In genomic region chr11:16795012-16795411, GRCm38 (mm10) we compare ENCODE assay signal across 15 mouse cellular contexts. TPM values are rescaled to one million over a fixed set of nuclear protein-coding genes. Genes with fewer than 3 reads are reported as not detected.
DNase-seq lines count a peak whose midpoint lies in the region; ATAC-seq and TF ChIP-seq lines count a peak whose summit lies in the region.
"Had no signal": no experiment of that assay in that cellular context is flagged by ENCODE, and none has a peak within 500 bp of the region (broad histone marks: within the 10 kb centered on the region; RNA-seq: fewer than 3 reads in every experiment).

No protein-coding gene starts in this region.

- no peak for ATAC-seq in hindbrain, embryonic 11.5 days (ENCODE audit: low FRiP score)
- ATAC-seq in hindbrain, postnatal 0 days, result no peak
- ATAC-seq: inflammation-experienced regulatory T-cells, adult 6 months; midbrain, embryonic 16.5 days; Patski had no signal

- H3K27me3 ChIP-seq in hindbrain, embryonic 11.5 days (ENCODE audit: control insufficient read depth, insufficient read depth, low read length), result no peaks in the 10 kb centered on the region
- H3K27me3 ChIP-seq in hindbrain, postnatal 0 days (ENCODE audit: insufficient read depth, low read length), result no peaks in the 10 kb centered on the region
- H3K27me3 ChIP-seq: heart, embryonic 15.5 days; limb, embryonic 15.5 days; Patski had no signal

- no peaks in the 10 kb centered on the region for H3K4me1 ChIP-seq in hindbrain, embryonic 11.5 days (replicated peaks; ENCODE audit: control insufficient read depth, insufficient read depth, low read length)
- no peaks in the 10 kb centered on the region for H3K4me1 ChIP-seq in hindbrain, postnatal 0 days (ENCODE audit: insufficient read depth, low read length)

- H3K36me3 ChIP-seq in hindbrain, embryonic 11.5 days (ENCODE audit: control insufficient read depth, insufficient read depth, low read length), result no peaks in the 10 kb centered on the region
- H3K36me3 ChIP-seq in hindbrain, postnatal 0 days (ENCODE audit: insufficient read depth, low read length), result no peaks in the 10 kb centered on the region
- H3K36me3 ChIP-seq: heart, embryonic 15.5 days; limb, embryonic 15.5 days had no signal

- no peak for TF ChIP-seq CTCF in hindbrain, postnatal 0 days (IDR thresholded peaks at IDR 0.05; ENCODE audit: low read depth)

- DNase-seq in adrenal gland, postnatal 14 days, result peak; percentile 25
- DNase-seq in adrenal gland, postnatal 25 days, result no peak
- peak; percentile 20 to 64 for DNase-seq in kidney, postnatal 25 days
- no peak for DNase-seq in kidney, adult 18-20 months
- DNase-seq in gastrocnemius, postnatal 25 days, result peak; percentile 71
- DNase-seq in lung, postnatal 14 days, result peak; percentile 39
- no peak for DNase-seq in hindbrain, embryonic 11.5 days (ENCODE audit: low spot score)
- no peak for DNase-seq in hindbrain, postnatal 0 days (ENCODE audit: low spot score)
- DNase-seq: cerebellum, postnatal 14 days; thymus, postnatal 4 days had no signal

- no peaks in the 10 kb centered on the region for H3K9me3 ChIP-seq in hindbrain, embryonic 11.5 days (ENCODE audit: control insufficient read depth, low read length)
- H3K9me3 ChIP-seq in hindbrain, postnatal 0 days (ENCODE audit: low read length), result no peaks in the 10 kb centered on the region
- H3K9me3 ChIP-seq: heart, embryonic 15.5 days; limb, embryonic 15.5 days had no signal

- H3K27ac ChIP-seq in hindbrain, embryonic 11.5 days (ENCODE audit: low read depth, low read length), result no peak overlapping the region
- H3K27ac ChIP-seq in hindbrain, postnatal 0 days, result no peak overlapping the region
- H3K27ac ChIP-seq: heart, embryonic 15.5 days; limb, embryonic 15.5 days had no signal

- no peak overlapping the region for H3K9ac ChIP-seq in hindbrain, embryonic 11.5 days (ENCODE audit: low read depth, low read length)
- H3K9ac ChIP-seq in hindbrain, postnatal 0 days (replicated peaks; ENCODE audit: low read length), result no peak overlapping the region
- H3K9ac ChIP-seq: heart, embryonic 15.5 days; limb, embryonic 15.5 days had no signal

- H3K4me3 ChIP-seq in hindbrain, embryonic 11.5 days (ENCODE audit: low read depth, low read length), result no peak overlapping the region
- no peak overlapping the region for H3K4me3 ChIP-seq in hindbrain, postnatal 0 days (ENCODE audit: low read length)
- H3K4me3 ChIP-seq: heart, embryonic 15.5 days; limb, embryonic 15.5 days had no signal

- no peak overlapping the region for H3K4me2 ChIP-seq in hindbrain, embryonic 11.5 days (replicated peaks; ENCODE audit: low read depth, low read length)
- H3K4me2 ChIP-seq in hindbrain, postnatal 0 days (ENCODE audit: low read depth, low read length), result no peak overlapping the region
- H3K4me2 ChIP-seq: heart, embryonic 15.5 days; limb, embryonic 15.5 days had no signal

RNA-seq across cellular contexts. Expression of gene Egfr, which starts 43.0 kb away (rescaled TPM):
- 13.7 and 17.5 TPM in 2 replicates for total RNA-seq in adrenal gland, postnatal 14 days (2021)
- total RNA-seq in adrenal gland, postnatal 25 days (2021), result 6.9 and 7.7 TPM in 2 replicates
- 10 to 100 TPM; 13.9 to 14.3 TPM for total RNA-seq in gastrocnemius, postnatal 25 days (2021)
- 3.8 and 5.9 TPM in 2 replicates for polyA plus RNA-seq in hindbrain, embryonic 11.5 days (2014; fragmentation: Nextera tagmentation; extraction: Ambion mirVana)
- total RNA-seq in hindbrain, postnatal 0 days (2014; rRNA removed), result 23.8 and 29.3 TPM in 2 replicates
- polyA plus RNA-seq in hindbrain, postnatal 0 days (2015; fragmentation: Nextera tagmentation; extraction: Ambion mirVana), result 12.4 and 12.7 TPM in 2 replicates
- polyA plus RNA-seq: inflammation-experienced regulatory T-cells, adult 6 months had no signal

Comparison
In these comparisons a context has a peak if more than half of its experiments do, and no peak if none do; other contexts are left out.
1. DNase-seq: peak in adrenal gland, postnatal 14 days (single experiment), kidney, postnatal 25 days (2 of 2), gastrocnemius, postnatal 25 days (single experiment) and lung, postnatal 14 days (single experiment); none in adrenal gland, postnatal 25 days (single experiment), kidney, adult 18-20 months (single experiment), hindbrain, embryonic 11.5 days (single experiment) and hindbrain, postnatal 0 days (single experiment).